Mouse (Mus musculus) heart, postnatal 25 days (tissue): Measurements from ENCODE around the gene Cldn11. TPM values are rescaled to one million over a fixed set of nuclear protein-coding genes. Genes with fewer than 3 reads are reported as not detected.
A peak's percentile ranks its signal among the peaks of the same experiment; 100 is the strongest.
"Not testable (repeated sequence)": the region's sequence is repeated elsewhere in the genome, so short reads cannot be mapped to it uniquely, and the experiment has no call there.

Experiments used
- DNase-seq: peaks from one replicate; pipeline ENCODE4 v3.0.0; 2022; ENCODE audit warnings: low spot score
- intact Hi-C: fragments of 180-260 bp; cut with DNase I; formaldehyde crosslinking; loops from one replicate; pipeline ENCODE4 v1.15.1; 2025
- total RNA-seq, 2 experiments: library from RNA; stranded (reverse); gene quantifications; 2 replicates each; pipeline ENCODE4 v1.2.3; 2021

The Cldn11 gene
- 1 to 10 TPM in 1 of 2 experiments, under 1 TPM in 1; 0.70 to 1.4 TPM for total RNA-seq

DNA sequence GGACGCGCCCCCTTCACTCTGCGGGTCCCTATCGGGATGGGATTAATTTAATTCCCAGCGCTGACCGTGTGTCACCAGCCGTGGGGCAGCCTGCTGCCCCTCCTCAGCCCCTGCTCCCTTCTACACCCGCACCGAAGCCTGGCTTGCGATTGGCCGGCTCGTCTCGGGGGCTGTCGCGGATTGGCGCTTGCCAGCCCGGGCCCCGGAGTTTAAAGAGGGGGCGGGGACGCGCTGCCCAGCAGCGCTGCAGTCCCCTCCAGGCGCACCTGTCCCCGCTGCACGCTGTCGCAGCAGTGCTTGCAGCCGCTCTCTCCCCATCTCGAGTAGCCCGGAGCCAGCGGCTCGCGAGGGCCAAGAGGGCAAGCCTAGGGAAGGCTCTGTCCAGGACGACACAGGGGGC is at the start of gene Cldn11:
Gene Cldn11 (plus strand): TSS at position 215 of the 400 bp plus-strand sequence.
- intact Hi-C loops = loop anchor here (1.0 to 10.0 kb wide), 3 partner anchors 451 to 1165 kb away; partner anchors contain the start of gene Lrrc31
- DNase-seq = no peak

DNA sequence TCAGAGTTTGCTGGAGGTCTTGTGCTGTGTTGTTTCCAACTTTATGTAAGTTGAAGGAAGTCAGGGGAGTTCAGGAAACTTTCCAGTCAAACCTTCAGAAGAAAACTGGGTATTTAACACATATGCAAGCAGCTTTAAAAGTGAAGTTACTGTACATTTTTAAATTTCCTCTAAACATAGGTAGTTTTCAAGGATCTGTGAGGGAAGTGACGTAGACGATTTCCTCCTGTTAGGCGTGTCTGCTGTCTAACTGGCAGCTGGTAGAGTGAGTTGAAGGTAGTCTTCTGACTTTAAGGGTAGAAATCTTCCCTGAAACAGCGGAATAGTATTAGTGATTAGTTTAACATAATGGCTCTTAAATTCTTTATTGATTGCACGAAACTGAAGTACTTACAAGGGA is 49.7 kb upstream of the Cldn11 start:
- no peak for DNase-seq
- intact Hi-C loops = no loop called here

DNA sequence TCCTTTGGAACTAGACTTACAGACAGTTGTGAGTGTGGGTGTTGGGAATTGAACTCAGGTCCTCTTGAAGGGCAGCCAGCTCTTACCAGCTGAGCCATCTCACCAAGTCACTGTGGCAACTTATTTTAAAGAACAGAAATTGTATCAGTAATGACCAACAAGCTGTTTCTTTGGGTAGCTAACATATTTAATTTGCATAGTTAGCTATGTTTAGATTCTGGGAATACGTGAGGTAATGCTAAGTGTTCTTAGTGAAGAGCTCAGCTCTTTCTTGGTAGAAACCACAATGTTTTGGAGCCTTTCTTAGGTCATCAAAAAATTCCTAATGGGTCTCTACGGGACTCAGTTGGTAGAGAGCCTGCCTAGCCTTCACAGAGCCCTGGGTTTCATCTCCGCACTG is 48.9 kb upstream of the Cldn11 start:
- intact Hi-C loops = no loop called here
- DNase-seq = no peak

DNA sequence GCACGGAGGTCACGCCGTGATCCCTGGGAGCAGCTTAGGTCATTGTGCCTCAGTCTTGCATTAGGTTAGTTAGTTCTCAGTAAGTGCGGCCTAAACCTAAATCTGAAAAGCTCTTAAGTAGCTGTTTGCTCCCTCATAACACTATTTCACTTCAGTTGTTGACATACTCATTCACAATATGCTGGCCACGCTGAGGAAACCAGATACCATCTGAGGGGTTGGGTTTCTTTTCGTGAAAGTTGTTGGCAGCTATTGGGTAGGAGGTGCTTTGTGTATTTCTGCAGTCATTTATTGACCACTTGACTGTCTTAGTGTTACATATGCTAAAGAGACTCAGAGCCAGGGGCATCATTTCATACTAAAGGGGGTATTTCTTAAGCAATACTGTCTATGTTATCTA is 44.8 kb upstream of the Cldn11 start:
- no peak for DNase-seq
- intact Hi-C loops = no loop called here

DNA sequence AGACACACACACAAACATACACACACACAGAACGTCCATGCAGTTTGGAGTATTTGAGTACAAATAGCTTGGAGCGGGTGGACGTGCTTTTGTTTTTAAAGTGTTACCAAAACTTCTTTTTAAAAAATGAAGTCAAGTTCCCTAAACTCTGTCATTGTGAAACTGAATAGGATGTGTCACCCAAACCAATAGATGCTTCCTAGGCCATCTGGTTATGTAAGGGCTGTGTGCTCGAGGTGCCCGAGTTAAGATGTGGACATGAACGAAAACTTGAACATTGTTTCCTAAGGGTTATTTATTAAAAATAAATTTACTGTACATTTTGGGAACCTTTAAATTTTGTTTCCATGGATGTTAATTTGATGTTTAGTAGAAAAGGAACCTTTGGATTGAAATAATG is 43.1 kb upstream of the Cldn11 start:
- no peak for DNase-seq
- intact Hi-C loops = no loop called here

DNA sequence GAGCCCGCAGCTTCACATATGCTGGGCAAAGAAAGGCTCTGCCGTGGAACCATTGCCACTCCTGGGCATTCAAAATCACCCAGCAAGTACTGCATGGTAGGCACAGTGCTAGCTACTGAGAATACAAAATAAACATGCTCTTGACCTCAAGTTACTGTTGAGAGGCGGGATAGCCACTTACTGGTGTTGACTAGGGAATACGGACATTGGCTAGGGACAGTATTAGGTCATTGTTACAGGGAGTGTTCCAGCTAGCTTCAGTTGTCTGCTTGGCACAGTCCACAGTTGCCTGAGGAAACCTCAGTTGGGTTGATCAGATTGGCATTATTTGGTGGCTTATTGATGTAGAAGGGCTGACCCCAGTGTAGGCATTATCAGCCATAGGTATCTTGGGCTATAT is 42.0 kb upstream of the Cldn11 start:
- DNase-seq = no peak
- intact Hi-C loops = no loop called here

DNA sequence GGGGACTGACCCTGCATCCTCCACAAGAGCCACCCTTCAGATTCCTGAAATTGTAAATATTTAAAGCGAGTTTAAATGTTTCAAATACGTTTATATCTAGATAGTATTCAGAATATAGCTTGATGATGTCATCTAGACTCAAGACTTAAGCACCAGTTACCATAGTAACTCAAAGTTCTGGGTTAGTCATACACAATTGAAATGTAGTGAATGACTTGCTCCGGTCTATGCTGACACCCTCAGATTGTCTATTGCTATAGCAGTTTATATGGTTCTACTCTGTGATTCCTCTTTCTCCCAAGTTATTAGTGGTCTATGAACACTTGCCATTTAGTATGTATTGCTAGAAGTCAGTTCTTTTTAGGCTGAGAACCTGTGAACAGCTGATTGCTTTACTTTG is 40.6 kb upstream of the Cldn11 start:
- intact Hi-C loops = no loop called here
- no peak for DNase-seq

DNA sequence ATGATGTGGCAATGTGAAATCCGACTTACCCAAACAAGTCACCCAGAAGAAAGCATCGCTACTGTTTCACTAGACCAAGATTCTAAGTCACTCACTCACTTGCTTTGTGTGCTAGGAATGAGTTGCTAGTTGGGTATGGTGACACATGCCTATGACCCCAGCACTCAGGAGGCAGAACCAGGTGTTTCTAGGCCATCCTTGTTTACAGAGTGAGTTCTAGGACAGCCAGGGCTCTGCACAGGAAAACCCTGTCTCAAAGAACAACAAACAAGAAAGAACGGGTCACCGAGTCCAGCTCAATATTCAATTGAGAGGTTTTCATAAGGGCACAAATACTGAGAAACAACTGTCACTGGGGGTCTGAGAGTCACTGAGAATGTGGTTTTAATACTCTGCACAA is 26.6 kb upstream of the Cldn11 start:
- intact Hi-C loops = no loop called here
- DNase-seq = no peak

DNA sequence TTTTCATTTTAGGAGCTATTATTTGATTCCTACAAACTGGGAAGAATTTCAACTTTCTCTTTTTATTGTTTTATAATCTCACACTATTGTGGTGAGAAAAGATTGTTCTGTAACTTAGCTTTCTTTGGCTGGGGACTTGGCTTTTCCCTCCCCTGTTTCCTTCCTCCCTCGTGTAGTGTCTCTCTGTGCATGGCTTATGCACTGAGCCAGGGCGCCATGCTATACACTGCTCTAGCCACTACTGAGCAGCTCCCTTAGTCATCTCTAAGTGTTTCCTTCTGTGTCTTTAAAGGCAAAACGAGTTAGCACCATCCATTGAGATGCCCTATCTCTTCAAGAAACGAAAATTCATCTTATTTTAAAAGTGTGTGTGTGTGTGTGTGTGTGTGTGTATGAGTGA is 23.4 kb upstream of the Cldn11 start:
- intact Hi-C loops = no loop called here
- no peak for DNase-seq

DNA sequence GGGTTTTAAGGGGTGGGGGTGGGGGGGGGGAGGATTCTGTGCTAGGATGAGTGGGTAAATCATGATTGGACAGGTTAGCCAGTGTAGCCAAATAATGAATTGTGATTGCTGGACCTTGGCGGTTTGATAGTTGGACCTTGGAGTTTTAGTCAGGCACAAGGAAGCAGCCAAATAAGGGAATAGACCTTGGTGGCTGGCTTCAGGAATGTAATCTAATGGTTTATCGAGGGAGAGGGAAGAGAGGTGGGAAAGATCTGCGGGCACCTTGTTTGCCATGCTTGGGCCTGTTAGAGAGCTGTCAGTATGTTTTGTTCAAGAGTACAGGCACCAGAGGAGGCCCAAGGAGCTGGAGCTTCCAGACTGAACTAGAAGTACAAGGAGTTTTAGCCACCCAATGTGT is 22.9 kb upstream of the Cldn11 start:
- no peak for DNase-seq
- intact Hi-C loops = no loop called here

DNA sequence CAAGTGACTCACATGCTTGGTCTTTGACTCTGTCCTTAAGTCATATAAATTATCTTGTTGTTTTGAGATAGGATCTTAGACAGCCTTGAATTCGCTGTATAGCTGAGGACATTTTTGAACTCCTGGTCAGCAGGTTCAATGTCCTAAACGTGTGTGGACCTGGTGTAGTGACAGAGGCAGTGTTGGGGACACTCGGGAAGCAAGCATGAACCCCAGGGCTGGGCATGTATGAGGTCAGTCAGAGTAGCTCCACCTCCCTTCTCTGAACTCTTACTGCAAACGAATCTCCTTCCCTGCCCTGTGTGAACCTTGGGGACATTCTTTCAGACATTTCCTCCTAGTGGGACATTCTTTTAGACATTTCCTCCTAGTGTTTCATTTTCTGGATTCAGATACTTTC is 20.0 kb upstream of the Cldn11 start:
- intact Hi-C loops = loop anchor here (10.0 kb wide), 1 partner anchor 535 kb away; the partner anchor contains the start of gene Actrt3

DNA sequence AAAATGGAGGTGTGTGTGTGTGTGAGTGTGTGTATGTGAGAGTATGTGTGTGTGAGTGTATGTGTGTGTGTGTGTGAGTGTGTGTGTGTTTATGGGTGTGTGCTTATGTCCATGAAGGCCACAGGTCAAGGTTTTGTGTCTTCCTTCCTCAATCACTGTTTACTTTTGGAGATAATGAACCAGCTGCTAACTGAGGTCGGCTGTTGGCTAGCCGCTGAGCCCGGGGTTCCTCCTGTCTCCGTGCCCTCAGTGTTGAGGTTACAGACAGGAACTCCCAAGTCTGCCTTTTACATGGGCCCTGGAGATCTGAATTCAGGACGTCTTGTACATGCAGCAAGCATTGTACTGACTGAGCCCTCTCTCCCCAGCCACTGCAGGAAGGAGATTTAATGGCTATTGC is 16.1 kb upstream of the Cldn11 start:
- intact Hi-C loops = loop anchor here (10.0 kb wide), 1 partner anchor 539 kb away; the partner anchor contains the start of gene Actrt3

More for the DNA sequence above, 20.0 kb upstream of the Cldn11 start:
- no peak for DNase-seq

DNA sequence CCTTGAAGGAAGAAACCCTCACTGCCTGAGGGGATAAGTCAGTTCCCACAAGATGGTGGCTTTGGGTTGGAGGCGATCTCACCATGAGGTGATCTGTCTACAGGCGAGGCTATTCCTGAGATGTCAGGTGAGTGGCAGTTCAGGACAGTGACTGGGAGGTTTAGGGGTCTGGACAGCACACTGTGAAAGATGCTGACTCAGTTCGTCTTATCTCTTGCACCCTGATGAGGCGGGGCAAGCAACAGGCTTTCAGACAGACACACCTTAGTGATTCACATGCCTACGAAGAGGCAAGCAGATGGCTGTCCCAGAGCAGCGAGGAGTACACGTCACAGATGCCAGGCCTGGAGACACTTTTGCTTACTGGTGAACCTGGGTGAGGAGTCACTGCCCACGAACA is 15.5 kb upstream of the Cldn11 start:
- DNase-seq = no peak
- intact Hi-C loops = loop anchor here (10.0 kb wide), 1 partner anchor 539 kb away; the partner anchor contains the start of gene Actrt3

More for the DNA sequence above, 16.1 kb upstream of the Cldn11 start:
- DNase-seq = no peak

DNA sequence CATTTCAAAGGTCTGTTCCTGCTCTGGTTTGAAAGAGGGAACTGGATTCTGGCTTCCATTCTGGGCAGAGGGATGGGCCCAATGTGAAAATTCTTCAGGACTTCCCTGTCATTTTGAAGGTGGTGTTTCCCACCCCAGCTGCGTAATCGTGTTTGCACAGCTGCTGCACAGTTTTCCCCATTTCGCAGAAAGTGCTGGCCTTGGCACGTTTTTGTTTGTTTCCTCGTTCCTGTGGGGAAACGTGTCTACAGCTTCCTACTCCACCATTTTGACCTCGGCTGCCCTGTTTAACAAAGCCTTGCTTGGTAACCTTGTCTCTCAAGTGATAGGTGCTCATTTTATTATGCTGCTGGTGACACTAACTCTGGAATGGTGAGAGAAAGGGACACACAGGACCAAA is 15.0 kb upstream of the Cldn11 start:
- intact Hi-C loops = loop anchor here (5.0 to 10.0 kb wide), 2 partner anchors 37 to 540 kb away; partner anchors contain the start of genes Actrt3 and Skil
- DNase-seq = no peak

DNA sequence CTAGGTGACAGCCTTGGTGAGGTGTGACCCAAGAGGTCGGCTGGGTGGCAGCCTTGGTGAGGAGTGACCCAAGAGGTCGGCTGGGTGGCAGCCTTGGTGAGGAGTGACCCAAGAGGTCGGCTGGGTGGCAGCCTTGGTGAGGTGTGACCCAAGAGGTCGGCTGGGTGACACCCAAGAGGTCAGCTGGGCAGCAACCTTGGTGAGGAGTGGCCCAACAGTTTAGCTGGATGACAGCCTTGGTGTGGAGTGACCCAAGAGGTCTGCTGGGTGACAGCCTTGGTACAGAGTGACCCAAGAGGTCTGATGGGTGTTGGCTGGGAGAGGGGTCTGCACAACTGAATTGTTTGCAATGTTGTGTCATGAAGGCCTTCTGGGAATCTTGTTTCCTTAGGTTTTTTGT is 13.1 kb upstream of the Cldn11 start:
- not testable (repeated sequence) for DNase-seq
- intact Hi-C loops = loop anchor here (5.0 to 10.0 kb wide), 2 partner anchors 39 to 542 kb away; partner anchors contain the start of genes Actrt3 and Skil

DNA sequence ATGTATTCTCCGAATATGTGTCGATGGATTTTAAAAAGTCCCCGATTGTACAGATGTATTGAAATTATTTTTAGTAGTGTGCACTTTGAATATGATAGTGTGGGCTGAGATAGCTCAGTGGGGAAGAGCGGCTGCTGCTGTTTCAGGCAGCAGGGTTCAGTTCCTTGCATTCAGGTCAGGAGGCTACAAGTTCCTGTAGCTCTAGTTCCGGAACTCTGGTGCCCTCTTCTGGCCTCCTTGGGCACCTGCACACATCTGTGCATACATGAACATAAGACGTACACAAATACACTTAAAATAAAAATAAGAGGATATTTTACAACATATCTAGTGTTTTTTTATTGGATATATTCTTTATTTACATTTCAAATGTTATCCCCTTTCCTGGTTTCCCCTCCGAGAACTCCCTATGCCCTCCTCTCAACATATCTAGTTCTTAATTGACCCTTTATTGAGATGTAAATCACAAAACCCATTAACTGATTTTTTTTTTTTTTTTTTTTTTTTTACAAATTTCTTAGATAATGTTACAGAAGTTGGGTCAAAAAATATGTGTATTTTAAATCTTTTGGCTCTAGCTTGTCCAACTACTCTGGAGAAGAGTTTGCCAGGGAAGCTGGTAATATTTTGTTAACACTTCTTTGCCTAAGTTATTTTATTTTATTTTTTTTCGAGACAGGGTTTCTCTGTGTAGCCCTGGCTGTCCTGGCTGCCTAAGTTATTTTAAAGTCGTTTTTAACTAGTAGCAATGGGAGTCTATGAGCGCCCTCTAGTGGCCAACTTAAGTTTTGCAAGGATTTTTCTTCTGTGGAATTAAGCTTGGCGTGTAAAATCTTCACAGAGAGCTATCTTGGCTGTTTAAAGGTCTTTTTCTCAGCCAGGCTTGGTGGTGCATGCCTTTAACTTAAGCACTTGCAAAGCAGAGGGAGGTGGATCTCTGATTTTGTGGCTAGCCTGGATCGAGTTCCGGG is 11.0 kb upstream of the Cldn11 start:
- no peak for DNase-seq
- intact Hi-C loops = loop anchor here (1.0 to 10.0 kb wide), 3 partner anchors 41 to 544 kb away; partner anchors contain the start of genes Actrt3 and Skil

DNA sequence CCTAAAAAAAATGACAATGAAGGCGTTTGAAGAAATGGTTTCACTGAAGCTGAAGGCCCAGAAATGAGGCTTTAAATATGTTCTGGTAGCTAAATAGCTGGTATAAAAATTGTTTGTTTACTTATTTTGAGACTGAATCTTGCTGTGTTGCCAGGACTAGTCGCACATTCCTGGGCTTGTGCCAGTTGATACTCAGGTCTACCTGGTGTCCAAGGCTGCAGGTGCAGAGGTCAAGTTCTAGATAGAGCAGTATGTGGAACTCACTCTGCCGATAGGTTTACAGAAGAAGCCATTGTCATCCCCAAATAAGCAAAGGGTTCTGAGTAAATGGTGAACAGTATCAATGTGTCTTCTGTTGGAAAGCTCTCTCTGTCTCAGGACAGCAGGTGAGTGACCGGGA is 8.1 kb upstream of the Cldn11 start:
- no peak for DNase-seq

DNA sequence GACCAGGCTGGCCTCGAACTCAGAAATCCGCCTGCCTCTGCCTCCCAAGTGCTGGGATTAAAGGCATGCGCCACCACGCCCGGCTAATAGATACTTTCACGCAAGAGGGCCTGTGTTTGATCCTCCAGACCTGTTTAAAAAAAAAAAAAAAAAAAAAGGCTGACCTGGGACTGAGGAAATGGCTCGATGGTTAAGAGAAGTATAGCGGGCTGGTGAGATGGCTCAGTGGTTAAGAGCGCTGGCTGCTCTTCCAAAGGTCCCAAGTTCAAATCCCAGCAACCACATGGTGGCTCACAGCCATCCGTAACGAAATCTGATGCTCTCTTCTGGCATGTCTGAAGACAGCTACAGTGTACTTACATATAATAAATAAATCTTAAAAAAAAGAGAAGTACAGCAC is 4.5 kb upstream of the Cldn11 start:
- not testable (repeated sequence) for DNase-seq
- intact Hi-C loops = loop anchor here (10.0 kb wide), 2 partner anchors 450 to 1170 kb away; partner anchors contain the start of gene Lrrc31

More for the DNA sequence above, 8.1 kb upstream of the Cldn11 start:
- intact Hi-C loops = loop anchor here (10.0 kb wide), 2 partner anchors 447 to 1173 kb away; partner anchors contain the start of gene Lrrc31

DNA sequence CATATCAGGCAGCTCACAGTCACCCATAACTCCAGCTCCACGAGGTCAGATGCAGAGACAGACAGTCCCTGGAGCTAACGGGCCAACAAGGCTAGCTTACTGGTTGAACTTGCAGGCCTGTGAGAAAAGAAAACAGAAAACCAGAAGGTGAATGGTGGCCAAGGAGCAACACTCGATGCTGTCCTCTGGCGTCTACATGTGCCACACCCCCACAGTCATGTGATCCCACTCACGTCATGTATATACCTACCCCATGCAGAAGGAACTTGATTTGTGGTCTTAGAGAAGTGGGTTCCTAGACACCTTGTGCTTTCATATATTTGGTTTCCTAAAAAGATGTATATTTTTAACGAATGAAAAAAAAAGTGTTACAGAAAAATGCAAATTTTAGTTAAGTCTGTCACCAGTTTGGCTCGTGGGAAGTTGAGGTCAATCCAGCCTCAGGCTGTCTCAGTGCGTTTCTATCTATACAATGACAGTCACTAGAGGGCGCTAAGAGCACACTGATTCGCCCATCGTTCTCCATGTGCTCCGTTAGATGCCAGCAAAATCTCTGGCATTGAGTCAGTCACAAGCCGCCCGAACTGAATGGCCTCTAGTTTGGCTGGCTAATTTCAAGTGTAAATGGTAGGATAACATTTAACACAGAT is 4.0 kb upstream of the Cldn11 start:
- DNase-seq = peak; percentile 46
- intact Hi-C loops = loop anchor here (1.0 to 10.0 kb wide), 4 partner anchors 314 to 1169 kb away; partner anchors contain the start of gene Lrrc31

DNA sequence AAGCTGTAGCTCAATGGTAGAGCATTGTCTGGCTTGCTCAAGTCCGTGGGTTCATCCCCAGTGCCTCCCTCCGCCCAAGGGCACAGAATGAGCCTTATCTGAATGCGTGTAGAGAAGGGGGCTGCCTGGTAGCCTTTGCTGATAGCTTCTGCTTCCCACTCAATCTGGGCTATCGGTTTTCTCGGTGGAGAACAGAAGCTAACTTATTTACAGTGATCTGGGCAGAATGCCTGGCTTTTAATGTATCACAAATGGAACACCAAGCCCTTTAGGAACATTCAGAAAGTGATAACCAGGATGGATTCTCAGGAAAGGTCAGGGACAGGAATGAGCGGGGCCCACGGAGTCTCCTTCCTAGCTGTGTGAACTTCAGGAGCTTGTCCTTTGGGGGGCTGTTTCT is 1.1 kb upstream of the Cldn11 start:
- DNase-seq = no peak
- intact Hi-C loops = loop anchor here (10.0 kb wide), 2 partner anchors 454 to 1166 kb away; partner anchors contain the start of gene Lrrc31
